Mouse (Mus musculus): ENCODE measurements around the gene Ppp2r5c. TPM values are rescaled to one million over a fixed set of nuclear protein-coding genes. Genes with fewer than 3 reads are reported as not detected.

Gene Ppp2r5c
- polyA plus RNA-seq, 1 experiment from 2014 or later, result 180 TPM

- no peak overlapping the region for H3K27ac ChIP-seq (ENCODE audit: low read depth)
- no peak overlapping the region for H3K9ac ChIP-seq
- H3K9me3 ChIP-seq (ENCODE audit: low read depth, low read length), result no peaks in the 10 kb centered on the region
- no peak overlapping the region for H3K4me2 ChIP-seq
- 87% methylated on average over 21 of the region's 21 CpGs for WGBS
- H3K4me3 ChIP-seq (ENCODE audit: low read depth, low read length), result no peak overlapping the region
- H3K36me3 ChIP-seq (ENCODE audit: insufficient read depth), result peaks cover 84% of the 10 kb centered on the region
- no peak for TF ChIP-seq CTCF (IDR thresholded peaks at IDR 0.05; ENCODE audit: low read depth)
- DNase-seq (no peak), ATAC-seq (ENCODE audit: insufficient read depth) (no peak)
- H3K4me1 ChIP-seq (ENCODE audit: insufficient read depth), result no peaks in the 10 kb centered on the region
- H3K27me3 ChIP-seq (ENCODE audit: insufficient read depth, low read length), result no peaks in the 10 kb centered on the region
Measured at GRCm38 (mm10) chr12:110555536-110556240, 108.8 kb downstream of the Ppp2r5c start.

DNA sequence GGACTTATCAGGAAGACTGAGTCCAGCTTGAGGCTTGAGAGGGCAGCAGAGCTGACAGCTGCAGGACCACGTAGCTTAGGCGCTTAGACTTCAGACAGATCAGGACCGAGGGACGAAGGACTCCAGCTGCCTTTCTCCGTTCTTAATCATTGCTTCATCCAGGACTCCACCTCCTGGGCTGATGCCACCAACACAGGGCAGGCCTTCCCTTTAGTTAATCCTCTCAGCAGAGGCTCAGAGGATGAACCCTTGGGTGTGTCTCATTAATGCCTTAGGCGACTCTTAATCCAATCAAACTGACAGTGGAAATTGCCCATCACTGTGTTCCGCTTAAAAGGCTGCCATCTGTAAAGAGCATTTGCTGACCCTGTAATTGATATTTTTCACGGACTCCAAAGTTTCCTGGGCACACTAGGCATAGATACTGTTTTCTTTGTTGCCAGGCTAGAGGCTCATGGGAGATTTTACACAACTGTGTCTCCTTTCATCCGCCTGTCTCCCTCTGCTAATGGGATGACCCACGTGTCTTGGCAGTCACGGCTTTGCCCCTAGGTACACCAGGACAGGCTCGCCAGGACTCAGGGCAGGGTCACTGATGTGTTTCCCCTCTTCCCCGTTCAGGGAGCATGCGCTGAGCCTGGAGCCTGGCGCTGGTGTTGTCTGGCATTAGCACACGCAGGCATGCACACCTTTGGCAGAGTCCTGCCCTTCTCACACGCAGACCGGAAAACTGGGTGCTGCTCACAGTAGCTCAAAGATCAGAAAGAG is 110.1 kb downstream of the Ppp2r5c start:
- Histone ChIP-seq H3K9me3 (ENCODE audit: low read depth, low read length) (no peaks in the 10 kb centered on the region), H3K27ac (ENCODE audit: low read depth) (no peak overlapping the region), H3K36me3 (ENCODE audit: insufficient read depth) (peaks cover 87% of the 10 kb centered on the region), H3K9ac (no peak overlapping the region), H3K4me3 (ENCODE audit: low read depth, low read length) (no peak overlapping the region), H3K4me1 (ENCODE audit: insufficient read depth) (no peaks in the 10 kb centered on the region), H3K4me2 (no peak overlapping the region), H3K27me3 (ENCODE audit: insufficient read depth, low read length) (no peaks in the 10 kb centered on the region)
- 84% methylated on average over 18 of the region's 18 CpGs for WGBS
- TF ChIP-seq CTCF (IDR thresholded peaks at IDR 0.05; ENCODE audit: low read depth), result no peak
- DNase-seq (peak; percentile 39), ATAC-seq (ENCODE audit: insufficient read depth) (no peak)

GRCm38 (mm10) chr12:110558175-110558574 is 111.3 kb downstream of the Ppp2r5c start:
- DNase-seq (no peak), ATAC-seq (ENCODE audit: insufficient read depth) (no peak)
- H3K4me2 ChIP-seq, result no peak overlapping the region
- TF ChIP-seq CTCF (IDR thresholded peaks at IDR 0.05; ENCODE audit: low read depth), result no peak
- H3K9me3 ChIP-seq (ENCODE audit: low read depth, low read length), result no peaks in the 10 kb centered on the region
- no peak overlapping the region for H3K4me3 ChIP-seq (ENCODE audit: low read depth, low read length)
- no peaks in the 10 kb centered on the region for H3K27me3 ChIP-seq (ENCODE audit: insufficient read depth, low read length)
- no peak overlapping the region for H3K9ac ChIP-seq
- 94% methylated on average over 7 of the region's 7 CpGs for WGBS
- H3K4me1 ChIP-seq (ENCODE audit: insufficient read depth), result no peaks in the 10 kb centered on the region
- no peak overlapping the region for H3K27ac ChIP-seq (ENCODE audit: low read depth)
- H3K36me3 ChIP-seq (ENCODE audit: insufficient read depth), result peaks cover 82% of the 10 kb centered on the region

GRCm38 (mm10) chr12:110563383-110563782 is 116.5 kb downstream of the Ppp2r5c start:
- H3K27me3 ChIP-seq (ENCODE audit: insufficient read depth, low read length), result no peaks in the 10 kb centered on the region
- ATAC-seq (ENCODE audit: insufficient read depth), result no peak
- WGBS, result 79% methylated on average over 11 of the region's 11 CpGs
- no peaks in the 10 kb centered on the region for H3K9me3 ChIP-seq (ENCODE audit: low read depth, low read length)
- H3K9ac ChIP-seq, result no peak overlapping the region
- no peak for TF ChIP-seq CTCF (IDR thresholded peaks at IDR 0.05; ENCODE audit: low read depth)
- H3K27ac ChIP-seq (ENCODE audit: low read depth), result no peak overlapping the region
- H3K36me3 ChIP-seq (ENCODE audit: insufficient read depth), result peaks cover 77% of the 10 kb centered on the region
- H3K4me1 ChIP-seq (ENCODE audit: insufficient read depth), result no peaks in the 10 kb centered on the region
- H3K4me3 ChIP-seq (ENCODE audit: low read depth, low read length), result no peak overlapping the region
- DNase-seq, result no peak
- no peak overlapping the region for H3K4me2 ChIP-seq

- WGBS, result 88% methylated on average over 11 of the region's 11 CpGs
- ATAC-seq (ENCODE audit: insufficient read depth), result no peak
- no peak for TF ChIP-seq CTCF (IDR thresholded peaks at IDR 0.05; ENCODE audit: low read depth)
Measured at GRCm38 (mm10) chr12:110564848-110565247, 117.9 kb downstream of the Ppp2r5c start.

DNA sequence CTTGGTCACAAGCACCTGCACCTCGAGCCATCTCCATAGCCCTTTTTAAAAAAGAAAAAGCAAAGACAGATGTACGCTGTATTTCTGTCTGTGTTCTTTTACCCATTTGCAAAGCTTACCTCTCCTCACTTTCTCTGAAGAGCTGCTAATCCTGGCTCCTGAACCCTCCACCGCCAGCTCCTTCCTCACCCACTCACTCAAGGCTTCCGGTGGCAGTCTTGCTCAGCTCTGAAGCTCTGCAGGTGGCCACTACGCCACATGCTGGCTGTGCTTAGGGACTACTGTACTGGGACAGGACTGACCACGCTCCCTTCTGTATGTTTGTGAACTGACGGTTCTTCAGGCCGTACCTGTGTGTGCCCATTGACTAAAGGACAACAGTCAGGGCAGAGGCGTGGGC is 119.4 kb downstream of the Ppp2r5c start:
- ATAC-seq (ENCODE audit: insufficient read depth) (no peak), DNase-seq (no peak)
- 86% methylated on average over 9 of the region's 9 CpGs for WGBS
- Histone ChIP-seq H3K27ac (ENCODE audit: low read depth) (no peak overlapping the region), H3K4me1 (ENCODE audit: insufficient read depth) (no peaks in the 10 kb centered on the region), H3K9ac (no peak overlapping the region), H3K4me3 (ENCODE audit: low read depth, low read length) (no peak overlapping the region), H3K9me3 (ENCODE audit: low read depth, low read length) (no peaks in the 10 kb centered on the region), H3K36me3 (ENCODE audit: insufficient read depth) (peaks cover 82% of the 10 kb centered on the region), H3K4me2 (no peak overlapping the region), H3K27me3 (ENCODE audit: insufficient read depth, low read length) (no peaks in the 10 kb centered on the region)
- TF ChIP-seq CTCF (IDR thresholded peaks at IDR 0.05; ENCODE audit: low read depth), result no peak

More at GRCm38 (mm10) chr12:110564848-110565247, 117.9 kb downstream of the Ppp2r5c start:
- H3K4me1 ChIP-seq (ENCODE audit: insufficient read depth), result no peaks in the 10 kb centered on the region
- peaks cover 83% of the 10 kb centered on the region for H3K36me3 ChIP-seq (ENCODE audit: insufficient read depth)
- H3K27me3 ChIP-seq (ENCODE audit: insufficient read depth, low read length), result no peaks in the 10 kb centered on the region
- no peak overlapping the region for H3K9ac ChIP-seq
- H3K9me3 ChIP-seq (ENCODE audit: low read depth, low read length), result no peaks in the 10 kb centered on the region
- H3K4me3 ChIP-seq (ENCODE audit: low read depth, low read length), result no peak overlapping the region
- H3K27ac ChIP-seq (ENCODE audit: low read depth), result no peak overlapping the region
- DNase-seq, result no peak
- H3K4me2 ChIP-seq, result no peak overlapping the region

GRCm38 (mm10) chr12:110571050-110571449 is 124.1 kb downstream of the Ppp2r5c start:
- WGBS, result 91% methylated on average over 10 of the region's 10 CpGs
- TF ChIP-seq CTCF (IDR thresholded peaks at IDR 0.05; ENCODE audit: low read depth), result no peak
- Histone ChIP-seq H3K36me3 (ENCODE audit: insufficient read depth) (peaks cover 72% of the 10 kb centered on the region), H3K9ac (no peak overlapping the region), H3K4me2 (no peak overlapping the region), H3K27me3 (ENCODE audit: insufficient read depth, low read length) (no peaks in the 10 kb centered on the region), H3K4me1 (ENCODE audit: insufficient read depth) (no peaks in the 10 kb centered on the region), H3K9me3 (ENCODE audit: low read depth, low read length) (no peaks in the 10 kb centered on the region), H3K4me3 (ENCODE audit: low read depth, low read length) (no peak overlapping the region), H3K27ac (ENCODE audit: low read depth) (no peak overlapping the region)
- ATAC-seq (ENCODE audit: insufficient read depth) (no peak), DNase-seq (no peak)

Data from lung, embryonic 14.5 days (tissue).